Mouse (Mus musculus): ENCODE data around the gene Fam161b. TPM values are rescaled to one million over a fixed set of nuclear protein-coding genes. Genes with fewer than 3 reads are reported as not detected.
A peak's percentile ranks its signal among the peaks of the same experiment; 100 is the strongest.
"Not testable (repeated sequence)": the region's sequence is repeated elsewhere in the genome, so short reads cannot be mapped to it uniquely, and the experiment has no call there.

Gene Fam161b
- total RNA-seq, 2 experiments from 2014 or later = 7.8 to 10.0 TPM

- DNase-seq = no peak
- intact Hi-C loops (cut with DNase I) = no loop called here
Observed at GRCm38 (mm10) chr12:84385408-84385807, 23.8 kb upstream of the Fam161b start.

GRCm38 (mm10) chr12:84384644-84385081, 23.0 kb upstream of the Fam161b start:
- intact Hi-C loops (cut with DNase I) = no loop called here
- peak; percentile 63 to 76 for DNase-seq

GRCm38 (mm10) chr12:84382369-84382768, 20.7 kb upstream of the Fam161b start:
- DNase-seq = peak in 1 of 2 experiments; percentile 42
- intact Hi-C loops (cut with DNase I) = no loop called here

- intact Hi-C loops (cut with DNase I) = no loop called here
- no peak for DNase-seq
Observed at GRCm38 (mm10) chr12:84373831-84374481, 12.3 kb upstream of the Fam161b start.

- intact Hi-C loops (cut with DNase I) = no loop called here
Observed at GRCm38 (mm10) chr12:84371647-84372046, 10.0 kb upstream of the Fam161b start.

GRCm38 (mm10) chr12:84366971-84367370, 5.3 kb upstream of the Fam161b start:
- intact Hi-C loops (cut with DNase I) = no loop called here
- DNase-seq = no peak

More at GRCm38 (mm10) chr12:84371647-84372046, 10.0 kb upstream of the Fam161b start:
- DNase-seq = no peak

- intact Hi-C loops (cut with DNase I) = no loop called here
- DNase-seq = no peak
Observed at GRCm38 (mm10) chr12:84365137-84365536, 3.5 kb upstream of the Fam161b start.

- DNase-seq = no peak
- intact Hi-C loops (cut with DNase I) = loop anchor here (5.0 kb wide), 2 partner anchors 43 to 88 kb away; partner anchors contain the start of genes Aldh6a1, Bbof1, Entpd5 and Lin52
Observed at GRCm38 (mm10) chr12:84364291-84364690, 2.7 kb upstream of the Fam161b start.

- no peak for DNase-seq
- intact Hi-C loops (cut with DNase I) = loop anchor here (5.0 kb wide), 2 partner anchors 44 to 89 kb away; partner anchors contain the start of genes Aldh6a1, Bbof1, Entpd5 and Lin52
Observed at GRCm38 (mm10) chr12:84362872-84363271, 1.2 kb upstream of the Fam161b start.

GRCm38 (mm10) chr12:84358699-84359098, 2.9 kb downstream of the Fam161b start:
- DNase-seq; intact Hi-C loops (cut with DNase I): not testable (repeated sequence)

- DNase-seq = peak; percentile 27 to 46
- intact Hi-C loops (cut with DNase I) = no loop called here
Observed at GRCm38 (mm10) chr12:84347192-84347591, 14.4 kb downstream of the Fam161b start.

GRCm38 (mm10) chr12:84336963-84337625, 24.5 kb downstream of the Fam161b start:
- DNase-seq = no peak
- intact Hi-C loops (cut with DNase I) = no loop called here

GRCm38 (mm10) chr12:84327111-84327512, 34.5 kb downstream of the Fam161b start:
- intact Hi-C loops (cut with DNase I) = no loop called here
- DNase-seq = peak; percentile 42 to 69

GRCm38 (mm10) chr12:84316721-84317621, 44.7 kb downstream of the Fam161b start, which contains the start of gene Zfp410:
Zfp410 (plus strand) TSS chr12:84316852.
- DNase-seq = peak; percentile 86 to 88
- intact Hi-C loops (cut with DNase I) = no loop called here

GRCm38 (mm10) chr12:84316006-84316405, 45.6 kb downstream of the Fam161b start:
- no peak for DNase-seq
- intact Hi-C loops (cut with DNase I) = no loop called here

- no peak for DNase-seq
- intact Hi-C loops (cut with DNase I) = no loop called here
Observed at GRCm38 (mm10) chr12:84311306-84311705, 50.3 kb downstream of the Fam161b start.

- no peak for DNase-seq
- intact Hi-C loops (cut with DNase I) = no loop called here
Observed at GRCm38 (mm10) chr12:84304554-84304953, 57.1 kb downstream of the Fam161b start.

GRCm38 (mm10) chr12:84304101-84304500, 57.5 kb downstream of the Fam161b start:
- intact Hi-C loops (cut with DNase I) = no loop called here
- DNase-seq = no peak

- DNase-seq = no peak
- intact Hi-C loops (cut with DNase I) = no loop called here
Observed at GRCm38 (mm10) chr12:84299265-84299664, 62.4 kb downstream of the Fam161b start.

GRCm38 (mm10) chr12:84297851-84298250, 63.8 kb downstream of the Fam161b start:
- intact Hi-C loops (cut with DNase I) = no loop called here
- no peak for DNase-seq
